Mouse (Mus musculus) olfactory bulb, adult 2 months (tissue): ENCODE measurements around the gene Cnst.

Source experiments
- CTCF ChIP-seq: fragments of 200-500 bp; IDR thresholded peaks from 2 replicates; pipeline ENCODE4 v1.5.1; 2012; ENCODE audit warnings: low read depth, mild to moderate bottlenecking, low read length, moderate library complexity; ENCODE audit not compliant: insufficient read depth
- POLR2A ChIP-seq: fragments of 200-500 bp; IDR thresholded peaks from 2 replicates; pipeline ENCODE4 v1.6.1; 2012; ENCODE audit warnings: mild to moderate bottlenecking, low read depth, low read length, moderate library complexity; ENCODE audit not compliant: insufficient read depth

- TF ChIP-seq POLR2A (no peak), CTCF (no peak)
Observed at GRCm38 (mm10) chr1:179650284-179650683, 104.1 kb downstream of the Cnst start.
